Mouse (Mus musculus) CH12.LX (cell line): Measurements from ENCODE around the gene Spink2.

Experiments
- CHD1 ChIP-seq: IDR thresholded peaks from 2 replicates; pipeline ENCODE4 v1.6.1; 2012; ENCODE audit warnings: low read depth, low read length, improper control_type of control experiment, inconsistent platforms
- HCFC1 ChIP-seq: IDR thresholded peaks from 2 replicates; pipeline ENCODE4 v1.6.1; 2012; ENCODE audit warnings: low read depth, mild to moderate bottlenecking, inconsistent platforms, low read length, improper control_type of control experiment
- JUN ChIP-seq: IDR thresholded peaks from 2 replicates; pipeline ENCODE4 v1.6.1; 2011; ENCODE audit warnings: low read depth, mild to moderate bottlenecking, low read length, improper control_type of control experiment, moderate library complexity; ENCODE audit not compliant: insufficient read depth
- MYC ChIP-seq: IDR thresholded peaks from 2 replicates; pipeline ENCODE4 v1.6.1; 2011; ENCODE audit warnings: low read depth, mild to moderate bottlenecking, improper control_type of control experiment, low read length
- POLR2A ChIP-seq: IDR thresholded peaks from 2 replicates; pipeline ENCODE4 v1.6.1; 2011; ENCODE audit warnings: low read depth, mild to moderate bottlenecking, improper control_type of control experiment, low read length
- RAD21 ChIP-seq: IDR thresholded peaks from 2 replicates; pipeline ENCODE4 v1.6.1; 2011; ENCODE audit warnings: low read depth, mild to moderate bottlenecking, low read length, improper control_type of control experiment, moderate library complexity
- SMC3 ChIP-seq: IDR thresholded peaks from 2 replicates; pipeline ENCODE4 v1.6.1; 2011; ENCODE audit warnings: low read depth, low read length, improper control_type of control experiment
- USF1 ChIP-seq: IDR thresholded peaks from 2 replicates; pipeline ENCODE4 v1.6.1; 2014; ENCODE audit warnings: low read depth, mild to moderate bottlenecking, inconsistent platforms, low read length, improper control_type of control experiment
- ZMIZ1 ChIP-seq: IDR thresholded peaks from 2 replicates; pipeline ENCODE4 v1.6.1; 2012; ENCODE audit warnings: low read depth, mild to moderate bottlenecking, inconsistent platforms, low read length, improper control_type of control experiment

DNA sequence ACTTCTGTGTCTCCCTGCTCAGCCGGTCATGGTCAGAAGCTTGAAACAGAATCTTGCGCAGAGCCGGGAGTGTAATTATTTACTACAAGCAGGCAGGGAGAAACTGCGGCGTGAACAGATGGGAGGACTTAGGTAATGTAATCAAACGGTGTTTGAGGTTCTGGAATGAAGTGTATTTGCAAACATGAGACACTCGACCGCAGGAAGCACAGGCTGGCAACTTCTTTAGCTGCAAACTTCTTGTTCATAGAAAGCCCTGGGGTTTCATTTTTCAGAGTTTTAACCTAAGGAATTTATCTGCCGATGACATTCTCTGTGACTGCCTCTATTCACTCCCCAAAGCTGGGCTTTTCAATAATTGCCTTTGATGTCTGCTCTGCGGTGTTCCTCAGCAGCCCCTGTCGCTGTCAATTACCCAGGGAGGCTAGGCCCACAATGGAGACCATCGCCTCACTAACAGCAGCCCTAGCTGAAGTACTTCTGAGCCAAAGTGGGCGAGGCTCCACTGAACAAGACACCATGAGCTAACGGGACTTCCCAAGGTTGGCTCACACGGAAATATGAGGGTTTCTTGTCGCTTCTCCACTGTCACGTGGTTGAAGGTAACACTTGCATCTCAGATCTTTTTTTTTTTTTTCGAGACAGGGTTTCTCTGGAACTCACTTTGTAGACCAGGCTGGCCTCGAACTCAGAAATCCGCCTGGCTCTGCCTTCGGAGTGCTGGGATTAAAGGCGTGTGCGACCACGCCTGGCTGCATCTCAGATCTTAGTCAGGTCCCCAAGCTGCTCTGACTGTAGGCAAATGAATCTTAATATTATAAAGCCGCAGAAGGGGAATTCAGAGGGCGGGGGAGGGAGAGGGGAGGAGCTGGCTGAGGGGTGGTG is 34.8 kb upstream of the Spink2 start:
- peak; percentile 65; the same call in 1 of the 2 replicates for TF ChIP-seq MYC
- TF ChIP-seq USF1, result peak; percentile 80
- TF ChIP-seq POLR2A, result peak; percentile 61
- no peak for TF ChIP-seq RAD21
- no peak for TF ChIP-seq SMC3
- TF ChIP-seq HCFC1, result no peak; the same call in 1 of the 2 replicates
- no peak for TF ChIP-seq CHD1
- no peak for TF ChIP-seq JUN
- no peak for TF ChIP-seq ZMIZ1
